Mouse (Mus musculus) kidney, adult 2 months (tissue): ENCODE data around the gene Aifm1. TPM values are rescaled to one million over a fixed set of nuclear protein-coding genes. Genes with fewer than 3 reads are reported as not detected.

ENCODE experiments used
- DNase-seq: peaks from one replicate; pipeline ENCODE4 v3.0.0; 2021
- H3K27ac ChIP-seq: fragments of 200-500 bp; 2 replicates; pipeline ENCODE4 v1.5.1; 2012; ENCODE audit warnings: low read depth, low read length, control low read depth, inconsistent platforms; ENCODE audit not compliant: insufficient read depth
- H3K27me3 ChIP-seq: fragments of 200-500 bp; replicated peaks from 2 replicates; pipeline ENCODE4 v1.6.1; 2012; ENCODE audit warnings: mild to moderate bottlenecking, moderate library complexity, low read length, inconsistent platforms; ENCODE audit not compliant: control insufficient read depth, insufficient read depth
- H3K36me3 ChIP-seq: fragments of 200-500 bp; 2 replicates; pipeline ENCODE4 v1.6.1; 2012; ENCODE audit warnings: mild to moderate bottlenecking, moderate library complexity, low read length, inconsistent platforms; ENCODE audit not compliant: control insufficient read depth, insufficient read depth
- H3K4me1 ChIP-seq: fragments of 200-500 bp; 2 replicates; pipeline ENCODE4 v1.6.1; 2011; ENCODE audit warnings: low read length; ENCODE audit not compliant: control insufficient read depth, insufficient read depth
- H3K4me3 ChIP-seq: fragments of 200-500 bp; 2 replicates; pipeline ENCODE4 v1.5.1; 2011; ENCODE audit warnings: mild to moderate bottlenecking, low read depth, low read length, control low read depth; ENCODE audit not compliant: insufficient read depth
- CTCF ChIP-seq: fragments of 200-500 bp; conservative IDR thresholded peaks from 2 replicates; pipeline ENCODE4 v1.5.1; 2011; ENCODE audit warnings: low read depth, mild to moderate bottlenecking, control low read depth, low read length, moderate library complexity, mixed read lengths; ENCODE audit not compliant: insufficient read depth, insufficient read length
- POLR2A ChIP-seq: fragments of 200-500 bp; IDR thresholded peaks from one replicate; pipeline ENCODE4 v1.6.1; 2011; ENCODE audit warnings: low read depth, low read length, control low read depth
- WGBS: fragments of 180-500 bp; shearing (Covaris S2); methylation state at CpG from one replicate; pipeline ENCODE4 v1.1.7; 2018; 5-methylcytosine and 5-hydroxymethylcytosine counted together
- polyA plus RNA-seq: library from polyadenylated mRNA; depleted of rRNA; stranded (reverse); fragments of >200 nt; gene quantifications from 2 replicates; pipeline ENCODE4 v1.2.3, GENCODE M21; 2012

The Aifm1 gene
- polyA plus RNA-seq, 1 experiment, result 69.9 TPM

DNA sequence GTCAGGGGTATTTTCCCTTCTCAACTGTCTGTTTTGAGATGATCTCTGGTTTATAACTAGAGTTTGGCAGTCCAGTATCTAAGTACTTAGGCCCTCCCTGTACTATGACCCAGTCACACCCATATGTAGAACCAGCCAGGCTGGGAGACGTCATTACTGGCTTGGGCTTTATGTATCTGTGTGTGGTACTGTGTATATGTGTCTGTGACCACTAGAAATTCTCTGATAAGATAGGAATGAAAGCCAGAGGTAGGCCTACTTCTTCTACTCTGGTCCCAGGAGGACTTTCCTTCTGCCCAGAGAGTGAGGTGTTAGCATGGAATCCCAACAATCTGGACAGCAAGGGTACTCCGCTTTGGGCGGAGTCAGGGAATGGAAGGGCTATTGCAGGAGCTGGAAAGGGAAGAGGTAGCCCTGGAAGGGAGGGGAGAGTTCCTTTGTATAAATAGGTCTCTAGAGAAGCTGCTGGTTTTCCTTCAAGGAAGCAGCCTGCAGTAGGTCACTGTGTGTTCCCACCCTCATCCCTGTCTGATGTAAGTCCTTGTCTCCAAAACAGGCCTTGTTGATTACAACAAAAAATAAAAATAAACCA, 45.9 kb downstream of the Aifm1 start:
- Histone ChIP-seq H3K4me1 (no peaks in the 10 kb centered on the region), H3K4me3 (no peak overlapping the region), H3K27me3 (no peaks in the 10 kb centered on the region), H3K27ac (no peak overlapping the region), H3K36me3 (no peaks in the 10 kb centered on the region)
- TF ChIP-seq CTCF, result no peak
- TF ChIP-seq POLR2A, result no peak
- WGBS, result 75% methylated on average over 3 of the region's 3 CpGs
- no peak for DNase-seq

GRCm38 (mm10) chrX:48466174-48466573, 47.2 kb downstream of the Aifm1 start:
- H3K27ac ChIP-seq, result no peak overlapping the region
- H3K27me3 ChIP-seq, result no peaks in the 10 kb centered on the region
- no peaks in the 10 kb centered on the region for H3K4me1 ChIP-seq
- TF ChIP-seq CTCF, result no peak
- TF ChIP-seq POLR2A, result no peak
- H3K4me3 ChIP-seq, result no peak overlapping the region
- WGBS, result 89% methylated on average over 2 of the region's 2 CpGs
- H3K36me3 ChIP-seq, result no peaks in the 10 kb centered on the region
- no peak for DNase-seq

GRCm38 (mm10) chrX:48464436-48464835, 48.9 kb downstream of the Aifm1 start:
- WGBS, result 94% methylated on average over 6 of the region's 6 CpGs
- TF ChIP-seq CTCF, result no peak
- TF ChIP-seq POLR2A, result no peak
- H3K27ac ChIP-seq, result no peak overlapping the region
- no peaks in the 10 kb centered on the region for H3K36me3 ChIP-seq
- no peaks in the 10 kb centered on the region for H3K27me3 ChIP-seq
- H3K4me3 ChIP-seq, result no peak overlapping the region
- no peak for DNase-seq
- no peaks in the 10 kb centered on the region for H3K4me1 ChIP-seq

- Histone ChIP-seq H3K4me1 (no peaks in the 10 kb centered on the region), H3K27ac (no peak overlapping the region), H3K4me3 (no peak overlapping the region), H3K36me3 (no peaks in the 10 kb centered on the region), H3K27me3 (no peaks in the 10 kb centered on the region)
- no peak for DNase-seq
- TF ChIP-seq CTCF, result no peak
- TF ChIP-seq POLR2A, result no peak
- 92% methylated on average over 4 of the region's 4 CpGs for WGBS
Measured at GRCm38 (mm10) chrX:48463636-48464035, 49.7 kb downstream of the Aifm1 start.

DNA sequence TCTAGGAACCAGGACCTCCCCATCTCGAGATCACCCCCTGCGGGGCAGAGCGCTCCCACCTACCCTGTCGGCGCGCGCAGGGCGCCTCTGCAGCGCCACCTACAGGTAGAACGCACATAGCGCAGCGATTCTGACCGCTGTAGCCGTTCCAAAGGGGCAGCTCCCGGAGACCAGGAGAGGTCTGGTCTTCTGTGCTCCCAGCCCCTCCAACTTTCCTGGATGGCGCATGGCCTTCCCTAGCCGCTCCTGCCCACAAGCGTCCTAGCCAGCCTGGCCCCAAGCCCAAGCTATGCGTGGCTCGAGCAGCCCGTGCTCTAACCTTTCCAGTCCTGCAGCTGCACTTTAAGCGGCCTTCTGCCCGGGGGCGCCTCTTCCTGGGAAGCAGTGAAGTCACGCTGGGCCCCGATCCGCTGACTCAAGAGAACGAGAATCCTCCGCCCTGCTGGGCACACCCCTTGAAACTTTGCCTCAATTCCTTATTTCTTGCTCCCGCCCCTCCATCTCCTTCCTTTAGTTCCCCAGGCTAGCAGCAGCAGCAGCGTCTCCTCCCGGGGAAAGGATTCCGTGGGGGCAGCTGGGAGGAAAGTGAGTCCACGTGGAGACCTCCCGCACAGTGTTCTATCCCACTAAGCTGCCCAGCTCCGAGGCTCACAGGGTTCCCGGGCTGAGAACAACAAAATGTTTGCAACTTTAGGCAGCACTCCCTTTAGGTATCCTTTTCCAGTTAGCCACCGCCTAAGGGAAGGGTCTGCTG, 50.4 kb downstream of the Aifm1 start, which contains the start of gene Elf4:
Gene Elf4 (minus strand): TSS at position 379 of the 754 bp plus-strand sequence.
- no peaks in the 10 kb centered on the region for H3K27me3 ChIP-seq
- DNase-seq, result peak; percentile 49
- WGBS, result 8% methylated on average over 37 of the region's 38 CpGs
- H3K27ac ChIP-seq, result no peak within 1 kb of the TSS
- H3K36me3 ChIP-seq, result no peaks in the 10 kb centered on the region
- TF ChIP-seq POLR2A (no peak), CTCF (peak; percentile 69)
- H3K4me3 ChIP-seq, result peak within 1 kb of the TSS; percentile 38; the same call in 1 of the 2 replicates
- no peaks in the 10 kb centered on the region for H3K4me1 ChIP-seq

- TF ChIP-seq POLR2A (no peak), CTCF (no peak)
- Histone ChIP-seq H3K27me3 (no peaks in the 10 kb centered on the region), H3K4me3 (no peak overlapping the region), H3K36me3 (no peaks in the 10 kb centered on the region), H3K27ac (no peak overlapping the region), H3K4me1 (no peaks in the 10 kb centered on the region)
- no peak for DNase-seq
- WGBS, result 37% methylated on average over 4 of the region's 4 CpGs
Measured at GRCm38 (mm10) chrX:48462297-48462696, 51.1 kb downstream of the Aifm1 start.

DNA sequence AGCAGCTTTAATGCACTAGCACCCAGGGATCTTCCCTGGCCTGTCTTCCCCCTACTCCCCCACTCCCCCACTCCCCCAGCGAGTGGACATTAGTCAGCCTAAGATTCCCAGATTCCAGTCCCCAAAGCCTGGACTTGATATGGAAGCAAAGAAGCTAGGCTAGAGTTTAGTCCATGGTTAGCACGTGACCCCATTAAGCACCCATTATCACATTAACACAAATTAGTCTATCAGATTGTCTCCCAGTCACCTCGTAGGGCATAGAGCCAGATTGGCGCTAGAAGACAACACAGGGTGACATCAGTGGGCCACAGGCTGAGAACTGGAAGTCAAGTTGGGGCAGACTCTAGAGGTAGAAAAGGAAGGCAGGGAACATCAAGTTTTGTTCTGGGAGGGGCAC, 52.4 kb downstream of the Aifm1 start:
- no peak for TF ChIP-seq CTCF
- TF ChIP-seq POLR2A, result no peak
- no peak overlapping the region for H3K27ac ChIP-seq
- no peaks in the 10 kb centered on the region for H3K27me3 ChIP-seq
- no peaks in the 10 kb centered on the region for H3K36me3 ChIP-seq
- H3K4me1 ChIP-seq, result no peaks in the 10 kb centered on the region
- no peak for DNase-seq
- H3K4me3 ChIP-seq, result no peak overlapping the region
- 78% methylated on average over 4 of the region's 4 CpGs for WGBS
